Mouse (Mus musculus) cortical plate, adult 2 months (tissue): ENCODE data around the gene Sass6.

Experiments
- CTCF ChIP-seq: fragments of 200-500 bp; IDR thresholded peaks from 2 replicates; pipeline ENCODE4 v1.5.1; 2011; ENCODE audit warnings: mild to moderate bottlenecking, control low read depth, low read length; ENCODE audit not compliant: insufficient read depth; ENCODE audit errors: extremely low read depth
- POLR2A ChIP-seq: fragments of 200-500 bp; IDR thresholded peaks from 2 replicates; pipeline ENCODE4 v1.6.1; 2011; ENCODE audit warnings: mild to moderate bottlenecking, low read length, control low read depth; ENCODE audit not compliant: insufficient read depth; ENCODE audit errors: extremely low read depth

DNA sequence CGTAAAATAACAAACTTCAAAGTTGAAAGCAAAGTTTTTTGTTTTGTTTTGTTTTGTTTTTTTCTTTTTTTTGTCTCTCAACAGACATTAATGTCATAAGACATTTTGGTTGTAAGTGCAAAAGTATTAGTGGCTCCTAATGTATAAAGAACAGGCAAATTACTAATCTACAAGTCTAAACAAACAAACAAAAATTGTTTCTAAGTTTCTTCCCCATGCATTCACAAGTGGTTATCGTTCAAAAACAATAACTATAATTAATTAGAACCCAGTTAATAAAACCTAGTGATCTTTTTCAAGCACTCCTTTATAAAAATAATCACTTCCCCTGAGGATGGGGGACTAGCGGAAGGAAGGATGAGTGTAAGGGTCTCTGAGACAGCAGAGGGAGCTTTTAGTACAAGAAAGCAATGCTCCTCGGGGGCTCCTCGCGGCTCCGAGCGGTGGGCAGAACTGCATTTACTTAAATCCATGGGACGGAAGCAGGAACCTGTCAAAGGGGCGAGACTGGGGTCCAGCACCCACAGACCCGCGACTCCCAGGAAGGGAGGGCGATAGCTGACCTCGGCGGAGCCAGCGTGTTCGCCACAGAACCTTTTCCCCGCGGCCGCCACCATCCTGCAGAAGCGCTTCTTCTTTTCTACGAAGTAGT lies 580 bp upstream of the Sass6 start:
- TF ChIP-seq CTCF: 0 out of 2 replicates have a peak, but pooled peaks have one; percentile 10
- no peak for TF ChIP-seq POLR2A
